Mouse (Mus musculus) cortical plate, adult 2 months (tissue): ENCODE results near the gene Trip13.

ENCODE experiments used
- CTCF ChIP-seq: fragments of 200-500 bp; IDR thresholded peaks from 2 replicates; pipeline ENCODE4 v1.5.1; 2011; ENCODE audit warnings: mild to moderate bottlenecking, control low read depth, low read length; ENCODE audit not compliant: insufficient read depth; ENCODE audit errors: extremely low read depth
- POLR2A ChIP-seq: fragments of 200-500 bp; IDR thresholded peaks from 2 replicates; pipeline ENCODE4 v1.6.1; 2011; ENCODE audit warnings: mild to moderate bottlenecking, low read length, control low read depth; ENCODE audit not compliant: insufficient read depth; ENCODE audit errors: extremely low read depth

DNA sequence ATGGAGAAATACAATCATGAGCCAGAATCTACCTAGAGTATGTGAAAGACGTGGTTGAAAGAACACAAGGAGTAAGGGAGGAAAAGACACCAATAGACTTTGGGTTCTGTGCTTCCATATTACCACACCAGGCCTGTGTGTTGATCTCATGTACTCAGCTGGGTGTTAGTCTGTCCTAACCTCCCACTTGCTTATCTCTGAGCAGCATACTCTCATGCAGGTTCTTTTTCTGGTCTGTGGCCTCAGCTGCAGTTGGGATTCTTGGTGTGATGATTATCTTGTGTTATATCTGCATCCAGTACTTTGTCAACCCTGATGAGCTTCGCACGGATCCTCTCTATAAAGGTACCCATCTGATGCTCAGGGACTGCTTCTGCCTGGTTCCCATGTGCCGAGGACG, 39.4 kb upstream of the Trip13 start:
- TF ChIP-seq CTCF (no peak), POLR2A (no peak)
